Mouse (Mus musculus) intestine, embryonic 16.5 days (tissue): ENCODE measurements around the gene Ttf1. TPM values are rescaled to one million over a fixed set of nuclear protein-coding genes. Genes with fewer than 3 reads are reported as not detected.
"Not testable (repeated sequence)": the region's sequence is repeated elsewhere in the genome, so short reads cannot be mapped to it uniquely, and the experiment has no call there.

Experiments used
- ATAC-seq: fragments of 200-750 bp; cut with Nextera tagmentation; 2 replicates; pipeline ENCODE4 v1.8.0; 2017; ENCODE audit warnings: moderate TSS enrichment, moderate library complexity
- H3K27ac ChIP-seq: fragments of 300-500 bp; sonication (generic); 2 replicates; pipeline ENCODE4 v1.5.1; 2014; ENCODE audit warnings: mild to moderate bottlenecking, low read length
- H3K27me3 ChIP-seq: fragments of 300-500 bp; sonication (generic); replicated peaks from 2 replicates; pipeline ENCODE4 v1.6.1; 2014; ENCODE audit warnings: low read length, control low read depth, mixed read lengths; ENCODE audit not compliant: control insufficient read depth, insufficient read depth
- H3K36me3 ChIP-seq: fragments of 300-500 bp; sonication (generic); 2 replicates; pipeline ENCODE4 v1.6.1; 2014; ENCODE audit warnings: low read length, control low read depth; ENCODE audit not compliant: control insufficient read depth, insufficient read depth
- H3K4me1 ChIP-seq: fragments of 300-500 bp; sonication (generic); 2 replicates; pipeline ENCODE4 v1.6.1; 2014; ENCODE audit warnings: low read length, control low read depth, mixed read lengths; ENCODE audit not compliant: control insufficient read depth, insufficient read depth
- H3K4me2 ChIP-seq: fragments of 300-500 bp; sonication (generic); 2 replicates; pipeline ENCODE4 v1.6.1; 2014; ENCODE audit warnings: low read depth, low read length, control low read depth
- H3K4me3 ChIP-seq: fragments of 300-500 bp; sonication (generic); 2 replicates; pipeline ENCODE4 v1.5.1; 2014; ENCODE audit warnings: mild to moderate bottlenecking, low read length
- H3K9ac ChIP-seq: fragments of 300-500 bp; sonication (generic); 2 replicates; pipeline ENCODE4 v1.6.1; 2014; ENCODE audit warnings: low read depth, low read length
- H3K9me3 ChIP-seq: fragments of 300-500 bp; sonication (generic); 2 replicates; pipeline ENCODE4 v1.6.1; 2016; ENCODE audit warnings: low read length, control low read depth; ENCODE audit not compliant: control insufficient read depth
- WGBS: fragments of 180-500 bp; shearing (Covaris S2); extraction: QIAGEN DNeasy Blood & Tissue Kit; methylation state at CpG from one replicate; pipeline ENCODE4 v1.1.7; 2014; 5-methylcytosine and 5-hydroxymethylcytosine counted together
- polyA plus RNA-seq: library from polyadenylated mRNA; unstranded; fragments of >200 nt; fragmentation: Nextera tagmentation; extraction: Ambion mirVana; gene quantifications from 2 replicates; pipeline ENCODE4 v1.2.1, GENCODE M21; 2015

Gene Ttf1
- polyA plus RNA-seq, 1 experiment from 2014 or later: 9.2 TPM

DNA sequence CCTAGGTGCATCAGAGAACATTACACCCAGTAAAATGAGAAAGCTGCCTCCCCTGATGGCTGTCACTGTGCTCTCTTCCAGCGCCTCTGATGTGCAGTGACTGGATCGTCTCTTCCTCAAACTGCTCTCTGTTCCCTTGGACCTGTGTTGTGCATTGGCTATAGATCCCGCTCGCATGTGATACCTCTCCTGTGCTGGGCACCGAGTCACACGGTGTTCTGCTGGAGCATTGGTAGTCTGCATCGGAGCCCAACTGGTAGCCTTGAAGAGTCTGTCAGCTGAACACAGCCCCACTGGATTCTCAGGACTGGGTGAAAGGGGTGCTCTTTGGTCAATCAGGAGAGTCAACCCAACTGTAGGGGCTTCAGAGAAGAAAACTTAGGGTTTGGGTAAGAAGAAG, 26.0 kb downstream of the Ttf1 start:
- H3K27me3 ChIP-seq: no peaks in the 10 kb centered on the region
- no peak overlapping the region for H3K27ac ChIP-seq
- no peak overlapping the region for H3K4me2 ChIP-seq
- 93% methylated on average over 7 of the region's 7 CpGs for whole genome bisulfite sequencing
- no peak overlapping the region for H3K9ac ChIP-seq
- no peaks in the 10 kb centered on the region for H3K4me1 ChIP-seq
- no peak overlapping the region for H3K4me3 ChIP-seq
- H3K9me3 ChIP-seq: no peaks in the 10 kb centered on the region
- no peaks in the 10 kb centered on the region for H3K36me3 ChIP-seq
- no peak for ATAC-seq

DNA sequence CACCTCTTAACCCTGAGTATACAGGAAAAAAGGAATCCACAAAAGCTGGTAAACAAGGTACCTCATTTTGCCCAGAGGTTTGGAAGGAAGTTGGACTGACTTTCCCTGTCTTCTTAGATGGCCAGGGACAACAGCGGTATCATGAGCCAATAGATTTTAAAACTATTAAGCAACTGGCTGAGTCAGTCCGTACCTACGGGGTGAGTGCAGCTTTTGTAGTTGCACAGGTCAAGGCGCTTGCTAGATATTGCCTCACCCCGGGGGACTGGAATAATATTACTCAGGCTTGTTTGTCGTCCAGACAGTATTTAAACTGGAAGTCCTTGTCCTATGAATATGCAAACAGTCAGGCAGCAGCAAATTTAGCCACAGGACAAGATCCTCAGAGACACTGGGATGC, 29.2 kb downstream of the Ttf1 start:
- H3K27ac ChIP-seq, H3K36me3 ChIP-seq, H3K9me3 ChIP-seq, H3K4me1 ChIP-seq, H3K9ac ChIP-seq, H3K27me3 ChIP-seq, H3K4me3 ChIP-seq, H3K4me2 ChIP-seq, ATAC-seq: not testable (repeated sequence)
- WGBS: 83% methylated on average over 6 of the region's 6 CpGs

GRCm38 (mm10) chr2:29095674-29096073, 35.6 kb downstream of the Ttf1 start:
- H3K27me3 ChIP-seq: no peaks in the 10 kb centered on the region
- no peaks in the 10 kb centered on the region for H3K36me3 ChIP-seq
- ATAC-seq: no peak
- H3K9me3 ChIP-seq: no peaks in the 10 kb centered on the region
- WGBS: 85% methylated on average over 8 of the region's 8 CpGs
- no peak overlapping the region for H3K4me3 ChIP-seq
- no peak overlapping the region for H3K4me2 ChIP-seq
- no peak overlapping the region for H3K9ac ChIP-seq
- H3K27ac ChIP-seq: no peak overlapping the region
- H3K4me1 ChIP-seq: no peaks in the 10 kb centered on the region

DNA sequence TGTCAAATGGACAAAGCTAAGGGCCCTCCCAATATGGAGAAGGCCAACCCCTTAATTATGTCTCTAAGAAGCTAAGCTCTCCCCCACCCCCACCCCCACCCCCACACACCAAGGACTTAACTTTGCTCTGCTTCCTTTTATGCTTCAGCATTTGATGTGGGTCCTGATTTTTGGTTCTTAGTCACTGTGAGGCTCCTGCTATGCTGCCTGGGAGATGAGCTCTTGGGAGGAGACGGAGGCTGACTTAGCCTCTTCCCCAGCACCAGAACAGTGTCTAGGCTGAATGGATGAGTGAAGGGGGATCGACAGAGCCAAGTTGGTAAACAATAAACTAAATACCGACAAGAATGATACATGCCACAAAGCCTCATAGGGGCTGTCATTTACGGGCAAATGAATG, 36.7 kb downstream of the Ttf1 start:
- Histone ChIP-seq H3K4me3 (no peak overlapping the region), H3K27me3 (no peaks in the 10 kb centered on the region), H3K4me2 (no peak overlapping the region), H3K36me3 (no peaks in the 10 kb centered on the region), H3K9ac (no peak overlapping the region), H3K4me1 (no peaks in the 10 kb centered on the region), H3K27ac (no peak overlapping the region), H3K9me3 (no peaks in the 10 kb centered on the region)
- 67% methylated on average over 4 of the region's 4 CpGs for WGBS
- no peak for ATAC-seq

DNA sequence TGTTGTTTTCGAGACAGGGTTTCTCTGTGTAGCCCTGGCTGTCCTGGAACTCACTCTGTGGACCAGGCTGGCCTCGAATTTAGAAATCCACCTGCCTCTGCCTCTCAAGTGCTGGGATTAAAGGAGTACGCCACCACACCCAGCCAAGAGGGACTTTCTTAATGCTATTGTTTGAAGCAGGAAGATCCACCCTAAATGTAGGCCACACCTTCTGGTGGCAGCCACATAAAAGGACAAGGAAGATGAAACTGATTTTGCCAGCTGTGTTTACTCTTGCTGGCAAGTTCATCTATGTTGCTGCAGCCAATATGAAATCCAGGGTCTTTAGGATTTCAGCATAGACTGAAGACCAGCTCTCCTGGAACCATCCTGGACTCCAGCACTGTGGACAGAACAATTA, 37.4 kb downstream of the Ttf1 start:
- 80% methylated on average over 3 of the region's 3 CpGs for WGBS
- Histone ChIP-seq H3K4me3 (no peak overlapping the region), H3K27ac (no peak overlapping the region), H3K36me3 (no peaks in the 10 kb centered on the region), H3K9ac (no peak overlapping the region), H3K9me3 (no peaks in the 10 kb centered on the region), H3K4me2 (no peak overlapping the region), H3K27me3 (no peaks in the 10 kb centered on the region), H3K4me1 (no peaks in the 10 kb centered on the region)
- no peak for ATAC-seq

- H3K36me3 ChIP-seq, H3K27me3 ChIP-seq, H3K9me3 ChIP-seq, H3K4me2 ChIP-seq, H3K27ac ChIP-seq, H3K4me1 ChIP-seq, ATAC-seq, H3K9ac ChIP-seq, H3K4me3 ChIP-seq: not testable (repeated sequence)
- 98% methylated on average over 5 of the region's 5 CpGs for WGBS
Observed at GRCm38 (mm10) chr2:29097955-29098354, 37.9 kb downstream of the Ttf1 start.

GRCm38 (mm10) chr2:29098786-29099185, 38.7 kb downstream of the Ttf1 start:
- no peaks in the 10 kb centered on the region for H3K27me3 ChIP-seq
- H3K4me2 ChIP-seq: no peak overlapping the region
- peak; percentile 46 for ATAC-seq
- H3K27ac ChIP-seq: no peak overlapping the region
- no peaks in the 10 kb centered on the region for H3K36me3 ChIP-seq
- no peak overlapping the region for H3K4me3 ChIP-seq
- no peaks in the 10 kb centered on the region for H3K9me3 ChIP-seq
- WGBS: 55% methylated on average over 8 of the region's 8 CpGs
- no peak overlapping the region for H3K9ac ChIP-seq
- no peaks in the 10 kb centered on the region for H3K4me1 ChIP-seq

- no peaks in the 10 kb centered on the region for H3K27me3 ChIP-seq
- no peak overlapping the region for H3K27ac ChIP-seq
- no peak overlapping the region for H3K4me2 ChIP-seq
- H3K4me1 ChIP-seq: no peaks in the 10 kb centered on the region
- H3K36me3 ChIP-seq: no peaks in the 10 kb centered on the region
- no peak overlapping the region for H3K9ac ChIP-seq
- no peak overlapping the region for H3K4me3 ChIP-seq
- 92% methylated on average over 14 of the region's 14 CpGs for WGBS
- ATAC-seq: no peak
- no peaks in the 10 kb centered on the region for H3K9me3 ChIP-seq
Observed at GRCm38 (mm10) chr2:29099646-29100045, 39.6 kb downstream of the Ttf1 start.

- H3K27ac ChIP-seq: no peak overlapping the region
- H3K4me2 ChIP-seq: peak overlapping the region; percentile 36
- H3K4me3 ChIP-seq: no peak overlapping the region
- H3K9ac ChIP-seq: 0 out of 2 replicates have a peak overlapping the region, but pooled peaks have one; percentile 20
- H3K36me3 ChIP-seq: no peaks in the 10 kb centered on the region
- H3K4me1 ChIP-seq: no peaks in the 10 kb centered on the region
- no peaks in the 10 kb centered on the region for H3K27me3 ChIP-seq
- H3K9me3 ChIP-seq: no peaks in the 10 kb centered on the region
- WGBS: 61% methylated on average over 7 of the region's 7 CpGs
- no peak for ATAC-seq
Observed at GRCm38 (mm10) chr2:29100822-29101534, 40.9 kb downstream of the Ttf1 start.
